Mouse (Mus musculus): ENCODE results near the gene Tgif1.

DNA sequence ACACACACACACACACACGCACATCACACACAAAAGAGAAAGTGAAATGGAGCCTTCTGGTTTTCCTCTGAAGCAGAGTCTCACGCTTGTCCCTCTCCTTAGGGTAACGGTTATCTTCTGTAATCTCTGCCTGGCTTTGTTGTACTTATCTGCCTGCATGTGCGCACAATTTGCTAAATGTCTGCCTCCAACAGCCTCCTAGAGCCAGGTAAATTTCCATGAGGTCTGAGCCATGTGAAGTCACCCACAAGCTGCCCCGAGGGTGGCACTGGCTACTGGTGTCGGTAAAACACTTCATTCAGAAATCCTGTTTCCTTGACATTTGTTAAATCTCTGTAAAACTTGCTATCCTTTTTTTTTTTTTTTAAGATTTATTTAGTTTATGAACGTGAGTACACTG is 15.3 kb downstream of the Tgif1 start:
- TF ChIP-seq ZC3H11A (IDR thresholded peaks at IDR 0.05; ENCODE audit: borderline replicate concordance, low read depth, low read length) = no peak
- no peak for TF ChIP-seq HCFC1 (IDR thresholded peaks at IDR 0.05; ENCODE audit: borderline replicate concordance, insufficient read depth, low read length)
